9 mouse cellular contexts compared by ENCODE assay signal in the genomic region with DNA sequence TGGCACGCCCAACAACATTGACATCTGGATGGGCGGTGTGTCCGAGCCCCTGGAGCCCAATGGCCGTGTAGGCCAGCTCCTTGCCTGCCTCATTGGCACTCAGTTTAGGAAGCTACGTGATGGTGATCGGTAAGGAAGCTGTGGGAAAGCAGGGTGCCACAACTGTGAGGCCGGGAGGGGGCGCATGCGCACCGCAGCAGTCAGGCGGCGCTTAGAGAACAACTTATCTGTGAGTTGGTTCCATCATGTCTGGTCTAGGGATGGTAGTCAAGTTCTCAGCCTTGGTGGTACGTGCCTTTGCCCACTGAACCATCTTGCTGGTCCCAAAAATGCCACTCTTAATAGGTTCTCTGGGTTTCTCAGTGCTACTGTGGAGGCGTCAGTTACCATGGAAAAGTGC. TPM values are rescaled to one million over a fixed set of nuclear protein-coding genes. Genes with fewer than 3 reads are reported as not detected.
DNase-seq lines count a peak whose midpoint lies in the region; ATAC-seq lines count a peak whose summit lies in the region.
"Had no signal": no experiment of that assay in that cellular context is flagged by ENCODE, and none has a peak within 500 bp of the region (broad histone marks: within the 10 kb centered on the region; RNA-seq: fewer than 3 reads in every experiment).

No protein-coding gene starts in this region.

- H3K4me3 ChIP-seq in forebrain, embryonic 13.5 days = no peak overlapping the region
- H3K4me3 ChIP-seq in forebrain, embryonic 15.5 days = no peak overlapping the region
- H3K4me3 ChIP-seq in midbrain, embryonic 10.5 days = no peak overlapping the region
- H3K4me3 ChIP-seq in midbrain, embryonic 15.5 days = no peak overlapping the region

- no peaks in the 10 kb centered on the region for H3K36me3 ChIP-seq in forebrain, embryonic 13.5 days (ENCODE audit: poor library complexity, severe bottlenecking)
- no peaks in the 10 kb centered on the region for H3K36me3 ChIP-seq in forebrain, embryonic 15.5 days
- no peaks in the 10 kb centered on the region for H3K36me3 ChIP-seq in midbrain, embryonic 10.5 days
- H3K36me3 ChIP-seq in midbrain, embryonic 15.5 days (replicated peaks) = no peaks in the 10 kb centered on the region

- peak overlapping the region; percentile 2; the same call in 1 of the 2 replicates for H3K4me2 ChIP-seq in forebrain, embryonic 13.5 days
- H3K4me2 ChIP-seq in forebrain, embryonic 15.5 days (replicated peaks) = no peak overlapping the region; the same call in 1 of the 2 replicates
- no peak overlapping the region for H3K4me2 ChIP-seq in midbrain, embryonic 15.5 days

- 56% methylated on average over 14 of the region's 14 CpGs for WGBS in forebrain, embryonic 13.5 days
- WGBS in forebrain, embryonic 15.5 days = 41% methylated on average over 14 of the region's 14 CpGs
- 54% methylated on average over 14 of the region's 14 CpGs for WGBS in midbrain, embryonic 10.5 days
- 46% methylated on average over 14 of the region's 14 CpGs for WGBS in midbrain, embryonic 15.5 days

- no peak for ATAC-seq in forebrain, embryonic 13.5 days
- no peak for ATAC-seq in forebrain, embryonic 15.5 days (replicated peaks)
- no peak for ATAC-seq in midbrain, embryonic 15.5 days (replicated peaks)
- no peak for ATAC-seq in activated CD4-positive, CD25-positive, alpha-beta regulatory T cell, adult 4 months

- H3K27me3 ChIP-seq in forebrain, embryonic 13.5 days = no peaks in the 10 kb centered on the region
- H3K27me3 ChIP-seq in forebrain, embryonic 15.5 days = no peaks in the 10 kb centered on the region
- peaks cover 11% of the 10 kb centered on the region; the same call in 1 of the 2 replicates for H3K27me3 ChIP-seq in midbrain, embryonic 10.5 days (ENCODE audit: low read depth, poor library complexity, severe bottlenecking)
- H3K27me3 ChIP-seq in midbrain, embryonic 15.5 days (replicated peaks) = no peaks in the 10 kb centered on the region

- peak; percentile 31 for DNase-seq in midbrain, embryonic 10.5 days (ENCODE audit: low spot score)
- peak; percentile 62 for DNase-seq in embryo, embryonic 10 days (ENCODE audit: low spot score)
- peak; percentile 23 to 39 for DNase-seq in lung, postnatal 4 days
- no peak for DNase-seq in thymus, postnatal 0 days (ENCODE audit: low spot score)

- H3K9me3 ChIP-seq in forebrain, embryonic 13.5 days (replicated peaks) = no peaks in the 10 kb centered on the region
- H3K9me3 ChIP-seq in forebrain, embryonic 15.5 days = no peaks in the 10 kb centered on the region
- H3K9me3 ChIP-seq in midbrain, embryonic 10.5 days (replicated peaks) = no peaks in the 10 kb centered on the region
- no peaks in the 10 kb centered on the region for H3K9me3 ChIP-seq in midbrain, embryonic 15.5 days

- H3K27ac ChIP-seq in forebrain, embryonic 13.5 days = no peak overlapping the region
- no peak overlapping the region for H3K27ac ChIP-seq in forebrain, embryonic 15.5 days (replicated peaks)
- H3K27ac ChIP-seq in midbrain, embryonic 10.5 days (replicated peaks) = no peak overlapping the region
- no peak overlapping the region for H3K27ac ChIP-seq in midbrain, embryonic 15.5 days

- no peaks in the 10 kb centered on the region for H3K4me1 ChIP-seq in forebrain, embryonic 13.5 days
- no peaks in the 10 kb centered on the region for H3K4me1 ChIP-seq in forebrain, embryonic 15.5 days
- H3K4me1 ChIP-seq in midbrain, embryonic 10.5 days = peaks cover 10% of the 10 kb centered on the region
- H3K4me1 ChIP-seq in midbrain, embryonic 15.5 days = no peaks in the 10 kb centered on the region

- H3K9ac ChIP-seq in forebrain, embryonic 13.5 days = no peak overlapping the region
- H3K9ac ChIP-seq in forebrain, embryonic 15.5 days (replicated peaks) = no peak overlapping the region
- no peak overlapping the region for H3K9ac ChIP-seq in midbrain, embryonic 15.5 days

RNA-seq across cellular contexts. Expression of a gene that starts 9.2 kb away (rescaled TPM):
- polyA plus RNA-seq in forebrain, embryonic 13.5 days (2015; fragmentation: Nextera tagmentation; extraction: Ambion mirVana) = 0.17 and 0.44 TPM in 2 replicates
- 0.18 and 0.27 TPM in 2 replicates for polyA plus RNA-seq in forebrain, embryonic 15.5 days (2015; fragmentation: Nextera tagmentation; extraction: Ambion mirVana)
- 2.5 and 2.7 TPM in 2 replicates for polyA plus RNA-seq in midbrain, embryonic 10.5 days (2016; fragmentation: Nextera tagmentation; extraction: Ambion mirVana)
- polyA plus RNA-seq in midbrain, embryonic 15.5 days (2015; fragmentation: Nextera tagmentation; extraction: Ambion mirVana) = 0.12 and 1.2 TPM in 2 replicates
- 5.0 and 6.2 TPM in 2 replicates for polyA plus RNA-seq in thymus, postnatal 0 days (2015; fragmentation: Nextera tagmentation; extraction: Ambion mirVana)
- polyA plus RNA-seq in activated CD4-positive, CD25-positive, alpha-beta regulatory T cell, adult 4 months (2017; shearing (Covaris generic)) = not detected

RNA-seq across cellular contexts. Expression of a gene that starts 25.5 kb away (rescaled TPM):
- 0.18 and 0.26 TPM in 2 replicates for polyA plus RNA-seq in forebrain, embryonic 13.5 days (2015; fragmentation: Nextera tagmentation; extraction: Ambion mirVana)
- polyA plus RNA-seq in forebrain, embryonic 15.5 days (2015; fragmentation: Nextera tagmentation; extraction: Ambion mirVana) = 0.62 and 0.89 TPM in 2 replicates
- 0.20 and 0.56 TPM in 2 replicates for polyA plus RNA-seq in midbrain, embryonic 10.5 days (2016; fragmentation: Nextera tagmentation; extraction: Ambion mirVana)
- polyA plus RNA-seq in midbrain, embryonic 15.5 days (2015; fragmentation: Nextera tagmentation; extraction: Ambion mirVana) = 1.5 and 1.8 TPM in 2 replicates
- polyA plus RNA-seq in thymus, postnatal 0 days (2015; fragmentation: Nextera tagmentation; extraction: Ambion mirVana) = 6.4 and 8.4 TPM in 2 replicates
- not detected for polyA plus RNA-seq in activated CD4-positive, CD25-positive, alpha-beta regulatory T cell, adult 4 months (2017; shearing (Covaris generic))
- polyA plus RNA-seq: lung, embryonic 16.5 days had no signal

RNA-seq across cellular contexts. Expression of a gene that starts 42.3 kb away (rescaled TPM):
- polyA plus RNA-seq in forebrain, embryonic 13.5 days (2015; fragmentation: Nextera tagmentation; extraction: Ambion mirVana) = 20.7 and 29.1 TPM in 2 replicates
- polyA plus RNA-seq in forebrain, embryonic 15.5 days (2015; fragmentation: Nextera tagmentation; extraction: Ambion mirVana) = 30.3 and 31.8 TPM in 2 replicates
- polyA plus RNA-seq in midbrain, embryonic 10.5 days (2016; fragmentation: Nextera tagmentation; extraction: Ambion mirVana) = 8.2 and 14.7 TPM in 2 replicates
- 65.8 and 72.5 TPM in 2 replicates for polyA plus RNA-seq in midbrain, embryonic 15.5 days (2015; fragmentation: Nextera tagmentation; extraction: Ambion mirVana)
- 2.6 and 4.0 TPM in 2 replicates for polyA plus RNA-seq in thymus, postnatal 0 days (2015; fragmentation: Nextera tagmentation; extraction: Ambion mirVana)
- 1 to 10 TPM; 1.6 to 2.4 TPM for polyA plus RNA-seq in activated CD4-positive, CD25-positive, alpha-beta regulatory T cell, adult 4 months (2017; shearing (Covaris generic))

RNA-seq across cellular contexts. Expression of a gene that starts 50.4 kb away (rescaled TPM):
- 11.8 and 15.5 TPM in 2 replicates for polyA plus RNA-seq in forebrain, embryonic 13.5 days (2015; fragmentation: Nextera tagmentation; extraction: Ambion mirVana)
- polyA plus RNA-seq in forebrain, embryonic 15.5 days (2015; fragmentation: Nextera tagmentation; extraction: Ambion mirVana) = 12.1 and 13.3 TPM in 2 replicates
- polyA plus RNA-seq in midbrain, embryonic 10.5 days (2016; fragmentation: Nextera tagmentation; extraction: Ambion mirVana) = 18.1 and 18.8 TPM in 2 replicates
- 12.1 and 12.8 TPM in 2 replicates for polyA plus RNA-seq in midbrain, embryonic 15.5 days (2015; fragmentation: Nextera tagmentation; extraction: Ambion mirVana)
- polyA plus RNA-seq in thymus, postnatal 0 days (2015; fragmentation: Nextera tagmentation; extraction: Ambion mirVana) = 4.9 and 6.7 TPM in 2 replicates
- polyA plus RNA-seq in activated CD4-positive, CD25-positive, alpha-beta regulatory T cell, adult 4 months (2017; shearing (Covaris generic)) = 1 to 10 TPM; 4.7 to 4.8 TPM
